Mouse (Mus musculus): ENCODE results near the gene Olfr980. TPM values are rescaled to one million over a fixed set of nuclear protein-coding genes. Genes with fewer than 3 reads are reported as not detected.
"Not testable (repeated sequence)": the region's sequence is repeated elsewhere in the genome, so short reads cannot be mapped to it uniquely, and the experiment has no call there.

Gene Olfr980
- not detected in 2 replicates for polyA plus RNA-seq (2011; ENCODE audit: insufficient read depth, insufficient read length, low read depth, missing spikeins)

DNA sequence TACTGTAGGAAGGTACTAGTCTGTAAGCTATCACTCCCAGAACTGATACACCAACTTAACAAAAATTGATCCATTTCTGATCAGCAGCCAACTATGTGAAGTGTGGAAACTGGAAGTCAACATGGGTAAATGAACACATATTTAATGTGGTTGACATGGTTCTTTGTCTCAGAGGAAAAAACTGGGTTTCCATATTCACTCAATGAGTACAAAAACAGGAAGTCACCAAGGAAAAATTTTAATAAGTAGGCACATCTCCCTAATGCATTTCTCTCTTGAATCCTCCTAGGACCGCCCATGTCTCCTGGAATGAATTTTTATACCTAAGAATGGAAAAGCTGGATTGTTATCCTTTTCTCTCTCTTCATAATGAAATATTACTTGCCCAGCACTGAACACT is at the start of gene Olfr980:
Gene Olfr980 (minus strand): TSS at position 101 of the 400 bp plus-strand sequence.
- no peak for TF ChIP-seq EP300 (IDR thresholded peaks at IDR 0.05; ENCODE audit: insufficient read depth, low read depth, low read length)
- no peak for TF ChIP-seq CTCF (IDR thresholded peaks at IDR 0.05; ENCODE audit: low read depth, low read length)
- TF ChIP-seq POLR2A (IDR thresholded peaks at IDR 0.05; ENCODE audit: insufficient read depth, low read length): no peak
- Histone ChIP-seq H3K9ac (ENCODE audit: low read depth, poor library complexity, severe bottlenecking) (no peak within 1 kb of the TSS), H3K4me3 (ENCODE audit: low read depth, low read length) (no peak within 1 kb of the TSS), H3K9me3 (replicated peaks; ENCODE audit: control insufficient read depth, insufficient read depth, low read length, poor library complexity, severe bottlenecking) (no peaks in the 10 kb centered on the region; the same call in 1 of the 2 replicates), H3K4me1 (ENCODE audit: control insufficient read depth, insufficient read depth, low read length) (no peaks in the 10 kb centered on the region), H3K36me3 (ENCODE audit: control insufficient read depth, insufficient read depth, low read length, poor library complexity, severe bottlenecking) (no peaks in the 10 kb centered on the region), H3K27ac (ENCODE audit: insufficient read depth, low read length) (no peak within 1 kb of the TSS), H3K27me3 (ENCODE audit: control insufficient read depth, insufficient read depth, low read length, poor library complexity, severe bottlenecking) (no peaks in the 10 kb centered on the region)

DNA sequence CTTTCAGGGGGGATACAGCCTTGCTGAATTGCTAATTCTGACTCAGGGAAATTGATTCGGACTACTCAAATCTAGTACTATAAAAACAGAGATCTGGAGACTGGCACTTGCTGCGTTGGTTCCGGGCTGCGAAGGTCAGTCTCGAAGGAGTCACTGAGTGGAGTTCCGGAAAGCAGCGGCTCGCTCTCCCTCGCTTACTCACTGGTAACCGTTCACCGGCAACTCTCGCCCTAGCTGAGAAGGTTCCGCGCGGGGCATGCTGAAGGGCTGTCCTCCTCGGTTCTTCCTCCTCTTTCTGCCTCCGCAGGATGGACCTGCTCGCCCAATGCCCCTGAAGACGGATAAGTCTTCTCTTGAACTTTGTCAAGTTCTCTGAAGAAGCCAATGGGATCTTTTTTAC is 40.8 kb upstream of the Olfr980 start:
- no peaks in the 10 kb centered on the region for H3K27me3 ChIP-seq (ENCODE audit: control insufficient read depth, insufficient read depth, low read length, poor library complexity, severe bottlenecking)
- no peak overlapping the region for H3K9ac ChIP-seq (ENCODE audit: low read depth, poor library complexity, severe bottlenecking)
- no peak for TF ChIP-seq POLR2A (IDR thresholded peaks at IDR 0.05; ENCODE audit: insufficient read depth, low read length)
- no peaks in the 10 kb centered on the region for H3K9me3 ChIP-seq (replicated peaks; ENCODE audit: control insufficient read depth, insufficient read depth, low read length, poor library complexity, severe bottlenecking)
- no peak overlapping the region for H3K27ac ChIP-seq (ENCODE audit: insufficient read depth, low read length)
- no peaks in the 10 kb centered on the region for H3K36me3 ChIP-seq (ENCODE audit: control insufficient read depth, insufficient read depth, low read length, poor library complexity, severe bottlenecking)
- no peak overlapping the region for H3K4me3 ChIP-seq (ENCODE audit: low read depth, low read length)
- H3K4me1 ChIP-seq (ENCODE audit: control insufficient read depth, insufficient read depth, low read length): no peaks in the 10 kb centered on the region

DNA sequence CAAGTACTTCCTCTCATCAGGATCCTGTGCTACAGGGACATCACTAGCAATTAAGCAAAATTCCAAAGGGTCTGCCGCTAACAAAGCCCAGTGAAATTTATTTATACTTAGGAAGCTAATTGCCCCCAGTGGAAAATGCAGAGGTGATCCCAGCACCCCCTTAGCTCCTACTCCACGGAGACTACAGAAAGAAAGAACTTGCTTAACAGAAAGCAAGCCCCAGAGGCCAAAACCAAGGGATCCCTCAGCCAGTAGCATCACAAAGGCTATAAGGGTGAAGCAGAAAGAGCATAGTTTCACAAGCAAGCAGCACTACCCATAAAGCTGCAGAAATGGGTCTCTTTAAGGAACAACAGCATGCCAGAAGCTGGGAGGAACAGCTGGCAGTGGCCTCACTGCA is 11.8 kb upstream of the Olfr980 start, which contains the start of gene Olfr981:
Gene Olfr981 (plus strand): TSS at position 301 of the 400 bp plus-strand sequence.
- Histone ChIP-seq H3K27ac (ENCODE audit: insufficient read depth, low read length) (no peak within 1 kb of the TSS), H3K4me1 (ENCODE audit: control insufficient read depth, insufficient read depth, low read length) (no peaks in the 10 kb centered on the region), H3K9ac (ENCODE audit: low read depth, poor library complexity, severe bottlenecking) (no peak within 1 kb of the TSS), H3K4me3 (ENCODE audit: low read depth, low read length) (no peak within 1 kb of the TSS), H3K36me3 (ENCODE audit: control insufficient read depth, insufficient read depth, low read length, poor library complexity, severe bottlenecking) (no peaks in the 10 kb centered on the region), H3K27me3 (ENCODE audit: control insufficient read depth, insufficient read depth, low read length, poor library complexity, severe bottlenecking) (no peaks in the 10 kb centered on the region), H3K9me3 (replicated peaks; ENCODE audit: control insufficient read depth, insufficient read depth, low read length, poor library complexity, severe bottlenecking) (no peaks in the 10 kb centered on the region)
- TF ChIP-seq EP300 (IDR thresholded peaks at IDR 0.05; ENCODE audit: insufficient read depth, low read depth, low read length) (no peak), CTCF (IDR thresholded peaks at IDR 0.05; ENCODE audit: low read depth, low read length) (no peak), POLR2A (IDR thresholded peaks at IDR 0.05; ENCODE audit: insufficient read depth, low read length) (no peak)

DNA sequence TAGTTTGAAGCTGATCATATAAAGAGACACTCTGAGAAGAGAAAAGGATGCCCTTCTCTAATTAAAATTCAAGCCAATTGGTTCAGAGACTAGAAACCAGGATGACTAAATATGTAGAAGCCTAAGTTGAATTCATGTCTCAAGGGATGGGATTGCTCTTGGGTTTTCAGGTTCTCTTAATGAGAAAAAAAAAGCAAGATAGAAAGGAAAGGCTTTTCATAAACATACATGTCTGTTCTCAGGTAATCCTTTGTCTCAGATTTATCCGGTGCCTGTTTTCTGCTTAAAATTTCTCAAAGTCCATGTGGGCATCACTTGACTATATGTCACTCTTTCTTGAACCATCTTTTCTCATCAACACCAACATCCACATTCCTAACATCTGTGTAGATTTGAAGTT is 6.0 kb downstream of the Olfr980 start, which contains the start of gene Olfr979:
Gene Olfr979 (minus strand): TSS at position 101 of the 400 bp plus-strand sequence.
- no peak within 1 kb of the TSS for H3K4me3 ChIP-seq (ENCODE audit: low read depth, low read length)
- H3K36me3 ChIP-seq (ENCODE audit: control insufficient read depth, insufficient read depth, low read length, poor library complexity, severe bottlenecking): no peaks in the 10 kb centered on the region
- H3K9me3 ChIP-seq (replicated peaks; ENCODE audit: control insufficient read depth, insufficient read depth, low read length, poor library complexity, severe bottlenecking): no peaks in the 10 kb centered on the region
- TF ChIP-seq CTCF (IDR thresholded peaks at IDR 0.05; ENCODE audit: low read depth, low read length) (no peak), EP300 (IDR thresholded peaks at IDR 0.05; ENCODE audit: insufficient read depth, low read depth, low read length) (no peak), POLR2A (IDR thresholded peaks at IDR 0.05; ENCODE audit: insufficient read depth, low read length) (no peak)
- H3K27me3 ChIP-seq (ENCODE audit: control insufficient read depth, insufficient read depth, low read length, poor library complexity, severe bottlenecking): no peaks in the 10 kb centered on the region
- no peak within 1 kb of the TSS for H3K27ac ChIP-seq (ENCODE audit: insufficient read depth, low read length)
- no peak within 1 kb of the TSS for H3K9ac ChIP-seq (ENCODE audit: low read depth, poor library complexity, severe bottlenecking)
- no peaks in the 10 kb centered on the region for H3K4me1 ChIP-seq (ENCODE audit: control insufficient read depth, insufficient read depth, low read length)

DNA sequence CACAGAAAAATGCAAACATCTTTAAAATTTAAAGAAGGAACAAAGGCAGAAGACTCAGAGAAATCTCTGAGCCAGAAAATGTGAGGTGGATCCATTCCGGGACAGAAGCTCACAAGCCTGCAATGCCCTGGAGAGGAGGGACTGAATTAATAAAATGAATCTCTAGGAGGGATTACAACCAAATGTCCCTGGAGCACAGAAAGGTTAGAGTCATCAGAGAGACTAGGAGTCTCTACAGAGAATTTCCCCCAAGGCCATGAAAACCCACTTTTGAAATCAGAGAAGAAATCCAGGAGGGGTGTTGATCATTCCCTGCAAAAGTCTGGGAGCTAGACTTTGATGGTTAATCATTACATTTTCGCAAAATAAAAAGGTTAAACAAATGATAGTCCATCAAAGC is 17.6 kb downstream of the Olfr980 start, which contains the start of gene Olfr978:
Gene Olfr978 (plus strand): TSS at position 301 of the 400 bp plus-strand sequence.
- Histone ChIP-seq H3K9me3 (replicated peaks; ENCODE audit: control insufficient read depth, insufficient read depth, low read length, poor library complexity, severe bottlenecking) (no peaks in the 10 kb centered on the region), H3K36me3 (ENCODE audit: control insufficient read depth, insufficient read depth, low read length, poor library complexity, severe bottlenecking) (no peaks in the 10 kb centered on the region), H3K9ac (ENCODE audit: low read depth, poor library complexity, severe bottlenecking) (no peak within 1 kb of the TSS), H3K27me3 (ENCODE audit: control insufficient read depth, insufficient read depth, low read length, poor library complexity, severe bottlenecking) (no peaks in the 10 kb centered on the region), H3K4me1 (ENCODE audit: control insufficient read depth, insufficient read depth, low read length) (no peaks in the 10 kb centered on the region), H3K4me3 (ENCODE audit: low read depth, low read length) (no peak within 1 kb of the TSS), H3K27ac (ENCODE audit: insufficient read depth, low read length) (no peak within 1 kb of the TSS)
- TF ChIP-seq CTCF (IDR thresholded peaks at IDR 0.05; ENCODE audit: low read depth, low read length) (no peak), EP300 (IDR thresholded peaks at IDR 0.05; ENCODE audit: insufficient read depth, low read depth, low read length) (no peak), POLR2A (IDR thresholded peaks at IDR 0.05; ENCODE audit: insufficient read depth, low read length) (no peak)

DNA sequence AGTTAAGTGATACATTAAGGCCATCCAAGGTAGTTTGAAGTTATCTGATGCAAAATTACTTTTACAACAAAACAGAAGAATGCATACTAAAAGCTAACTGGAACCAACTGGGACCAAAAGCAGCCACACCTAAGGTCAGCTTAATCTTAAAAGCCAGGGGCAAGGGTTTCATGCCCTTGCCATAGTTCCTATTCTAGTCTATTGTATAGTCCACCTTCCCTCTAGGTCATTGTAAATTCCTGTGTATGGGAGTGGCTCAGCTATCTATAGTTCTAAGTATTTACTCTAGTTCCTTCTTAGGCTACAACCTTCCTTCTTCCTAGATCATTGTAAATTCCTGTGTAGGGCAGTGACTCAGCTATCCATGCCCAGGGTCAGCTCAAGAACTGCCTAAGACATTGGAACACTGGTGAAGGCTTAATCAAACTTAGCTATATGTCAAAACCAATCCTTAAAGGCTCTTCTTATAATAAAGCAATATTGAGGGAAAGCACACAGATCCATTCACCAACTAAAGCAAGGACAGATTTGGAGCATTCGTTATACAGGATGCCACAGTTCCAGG is 32.7 kb downstream of the Olfr980 start:
- H3K9me3 ChIP-seq (replicated peaks; ENCODE audit: control insufficient read depth, insufficient read depth, low read length, poor library complexity, severe bottlenecking); H3K4me1 ChIP-seq (ENCODE audit: control insufficient read depth, insufficient read depth, low read length); H3K36me3 ChIP-seq (ENCODE audit: control insufficient read depth, insufficient read depth, low read length, poor library complexity, severe bottlenecking); H3K9ac ChIP-seq (ENCODE audit: low read depth, poor library complexity, severe bottlenecking); H3K4me3 ChIP-seq (ENCODE audit: low read depth, low read length); H3K27me3 ChIP-seq (ENCODE audit: control insufficient read depth, insufficient read depth, low read length, poor library complexity, severe bottlenecking): not testable (repeated sequence)
- H3K27ac ChIP-seq (ENCODE audit: insufficient read depth, low read length): peak overlapping the region; percentile 44; the same call in 1 of the 2 replicates

DNA sequence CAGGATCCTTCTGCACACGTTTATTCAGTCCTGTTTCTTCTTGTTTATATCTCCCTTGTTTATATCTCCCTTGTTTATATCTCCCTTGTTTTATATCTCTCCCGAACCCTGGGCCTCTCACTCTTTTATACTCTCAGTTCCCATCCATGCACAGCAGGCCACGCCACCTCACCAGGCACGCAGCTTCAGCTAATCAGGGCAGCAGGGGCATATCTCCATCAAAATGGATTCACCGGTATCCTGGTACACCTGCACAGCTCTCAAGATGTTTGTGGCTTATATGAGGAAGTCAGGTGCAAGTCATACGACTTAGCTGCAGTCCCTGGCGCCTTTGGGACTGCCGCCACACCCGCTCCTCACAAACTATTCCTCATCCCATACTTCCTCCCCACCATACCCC is 48.3 kb downstream of the Olfr980 start, which contains the start of gene Olfr976:
Gene Olfr976 (minus strand): TSS at position 101 of the 400 bp plus-strand sequence.
- H3K4me1 ChIP-seq (ENCODE audit: control insufficient read depth, insufficient read depth, low read length); H3K27me3 ChIP-seq (ENCODE audit: control insufficient read depth, insufficient read depth, low read length, poor library complexity, severe bottlenecking); H3K27ac ChIP-seq (ENCODE audit: insufficient read depth, low read length); H3K9ac ChIP-seq (ENCODE audit: low read depth, poor library complexity, severe bottlenecking); H3K4me3 ChIP-seq (ENCODE audit: low read depth, low read length); H3K9me3 ChIP-seq (replicated peaks; ENCODE audit: control insufficient read depth, insufficient read depth, low read length, poor library complexity, severe bottlenecking); H3K36me3 ChIP-seq (ENCODE audit: control insufficient read depth, insufficient read depth, low read length, poor library complexity, severe bottlenecking): not testable (repeated sequence)
